Mouse (Mus musculus) kidney, adult 2 months (tissue): ENCODE results near the gene Atxn7l3. TPM values are rescaled to one million over a fixed set of nuclear protein-coding genes. Genes with fewer than 3 reads are reported as not detected.
A peak's percentile ranks its signal among the peaks of the same experiment; 100 is the strongest.

ENCODE experiments used
- DNase-seq: peaks from one replicate; pipeline ENCODE4 v3.0.0; 2021
- H3K27ac ChIP-seq: fragments of 200-500 bp; 2 replicates; pipeline ENCODE4 v1.5.1; 2012; ENCODE audit warnings: low read depth, low read length, control low read depth, inconsistent platforms; ENCODE audit not compliant: insufficient read depth
- H3K27me3 ChIP-seq: fragments of 200-500 bp; replicated peaks from 2 replicates; pipeline ENCODE4 v1.6.1; 2012; ENCODE audit warnings: mild to moderate bottlenecking, moderate library complexity, low read length, inconsistent platforms; ENCODE audit not compliant: control insufficient read depth, insufficient read depth
- H3K36me3 ChIP-seq: fragments of 200-500 bp; 2 replicates; pipeline ENCODE4 v1.6.1; 2012; ENCODE audit warnings: mild to moderate bottlenecking, moderate library complexity, low read length, inconsistent platforms; ENCODE audit not compliant: control insufficient read depth, insufficient read depth
- H3K4me1 ChIP-seq: fragments of 200-500 bp; 2 replicates; pipeline ENCODE4 v1.6.1; 2011; ENCODE audit warnings: low read length; ENCODE audit not compliant: control insufficient read depth, insufficient read depth
- H3K4me3 ChIP-seq: fragments of 200-500 bp; 2 replicates; pipeline ENCODE4 v1.5.1; 2011; ENCODE audit warnings: mild to moderate bottlenecking, low read depth, low read length, control low read depth; ENCODE audit not compliant: insufficient read depth
- CTCF ChIP-seq: fragments of 200-500 bp; conservative IDR thresholded peaks from 2 replicates; pipeline ENCODE4 v1.5.1; 2011; ENCODE audit warnings: low read depth, mild to moderate bottlenecking, control low read depth, low read length, moderate library complexity, mixed read lengths; ENCODE audit not compliant: insufficient read depth, insufficient read length
- POLR2A ChIP-seq: fragments of 200-500 bp; IDR thresholded peaks from one replicate; pipeline ENCODE4 v1.6.1; 2011; ENCODE audit warnings: low read depth, low read length, control low read depth
- WGBS: fragments of 180-500 bp; shearing (Covaris S2); methylation state at CpG from one replicate; pipeline ENCODE4 v1.1.7; 2018; 5-methylcytosine and 5-hydroxymethylcytosine counted together
- polyA plus RNA-seq: library from polyadenylated mRNA; depleted of rRNA; stranded (reverse); fragments of >200 nt; gene quantifications from 2 replicates; pipeline ENCODE4 v1.2.3, GENCODE M21; 2012

The Atxn7l3 gene
- polyA plus RNA-seq, 1 experiment: 28.0 TPM

GRCm38 (mm10) chr11:102304141-102304540 lies 7.7 kb upstream of the Atxn7l3 start:
- TF ChIP-seq POLR2A: no peak
- no peak for TF ChIP-seq CTCF
- Histone ChIP-seq H3K27me3 (no peaks in the 10 kb centered on the region), H3K4me3 (no peak overlapping the region), H3K36me3 (peaks cover 3% of the 10 kb centered on the region; the same call in 1 of the 2 replicates), H3K4me1 (no peaks in the 10 kb centered on the region), H3K27ac (no peak overlapping the region)
- 50% methylated on average over 2 of the region's 2 CpGs for WGBS
- no peak for DNase-seq

GRCm38 (mm10) chr11:102299839-102300238 lies 3.4 kb upstream of the Atxn7l3 start:
- DNase-seq: peak; percentile 69
- H3K4me3 ChIP-seq: no peak overlapping the region
- H3K27me3 ChIP-seq: no peaks in the 10 kb centered on the region
- no peaks in the 10 kb centered on the region; the same call in 1 of the 2 replicates for H3K4me1 ChIP-seq
- 4% methylated on average over 1 of the region's 1 CpGs for WGBS
- TF ChIP-seq POLR2A (no peak), CTCF (peak; percentile 48)
- no peaks in the 10 kb centered on the region for H3K36me3 ChIP-seq
- no peak overlapping the region for H3K27ac ChIP-seq

DNA sequence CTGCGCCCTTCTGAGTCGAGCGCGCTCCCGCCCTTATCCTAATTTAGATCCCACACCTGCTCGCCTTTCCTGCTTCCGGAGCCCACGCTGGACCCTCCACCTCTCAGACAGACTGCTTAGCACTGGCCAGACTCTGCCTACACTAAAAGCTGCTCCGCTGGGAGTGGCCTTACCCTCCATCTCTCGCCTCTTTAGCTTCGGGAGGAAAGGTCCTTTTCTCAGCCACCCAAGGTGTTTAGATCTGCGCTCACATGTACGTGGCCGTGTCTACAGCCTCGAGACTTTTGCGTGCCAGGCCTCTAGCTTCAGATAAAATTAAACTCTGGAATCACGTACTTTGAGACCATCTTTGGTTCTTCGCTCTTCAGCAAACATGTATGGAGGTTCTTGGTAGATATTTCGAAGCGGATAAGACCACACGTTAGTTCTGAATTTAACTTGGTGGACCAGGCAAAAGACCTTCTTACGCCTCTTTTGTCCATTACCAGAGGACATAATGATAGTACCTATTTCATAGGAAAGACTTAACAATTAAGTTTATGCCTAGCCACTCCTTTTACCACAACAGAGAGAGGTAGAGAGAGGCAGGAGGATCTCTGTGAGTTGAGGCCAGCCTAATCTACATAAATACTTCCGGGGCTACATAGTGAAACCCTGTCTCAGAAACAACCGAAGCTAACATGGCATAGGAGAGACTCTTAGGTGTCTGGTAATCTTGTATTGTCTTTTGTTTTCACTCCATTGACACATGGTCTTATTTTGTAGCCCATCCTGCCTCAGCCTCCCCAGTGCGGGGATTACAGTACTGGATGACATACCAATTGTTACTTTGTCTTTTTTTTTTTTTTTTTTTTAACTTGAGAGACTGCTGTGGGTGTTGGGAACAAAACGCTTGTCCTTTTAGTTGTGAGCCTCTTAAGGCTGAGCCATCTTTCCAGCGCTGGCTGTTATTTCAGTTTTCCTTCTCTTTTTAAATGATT lies 1.4 kb upstream of the Atxn7l3 start:
- no peak for DNase-seq
- no peaks in the 10 kb centered on the region for H3K27me3 ChIP-seq
- no peaks in the 10 kb centered on the region for H3K36me3 ChIP-seq
- TF ChIP-seq POLR2A (no peak), CTCF (no peak)
- no peaks in the 10 kb centered on the region; the same call in 1 of the 2 replicates for H3K4me1 ChIP-seq
- H3K27ac ChIP-seq: peak overlapping the region; percentile 96
- peak overlapping the region; percentile 88 for H3K4me3 ChIP-seq
- 22% methylated on average over 27 of the region's 27 CpGs for WGBS

- peak overlapping the region; percentile 80 for H3K27ac ChIP-seq
- H3K4me1 ChIP-seq: no peaks in the 10 kb centered on the region; the same call in 1 of the 2 replicates
- H3K36me3 ChIP-seq: no peaks in the 10 kb centered on the region; the same call in 1 of the 2 replicates
- H3K27me3 ChIP-seq: no peaks in the 10 kb centered on the region
- H3K4me3 ChIP-seq: peak overlapping the region; percentile 91
- peak; percentile 56 for DNase-seq
- WGBS: under 1% methylated on average over 48 of the region's 73 CpGs
- no peak for TF ChIP-seq POLR2A
- no peak for TF ChIP-seq CTCF
These were observed 596 bp downstream of the Atxn7l3 start for GRCm38 (mm10) chr11:102295598-102296471.

- no peak for DNase-seq
- peak overlapping the region; percentile 80 for H3K27ac ChIP-seq
- peaks cover 3% of the 10 kb centered on the region; the same call in 1 of the 2 replicates for H3K4me1 ChIP-seq
- H3K36me3 ChIP-seq: no peaks in the 10 kb centered on the region; the same call in 1 of the 2 replicates
- 0 out of 2 replicates have a peak, but pooled peaks have one; percentile 5 for TF ChIP-seq CTCF
- no peak for TF ChIP-seq POLR2A
- H3K27me3 ChIP-seq: no peaks in the 10 kb centered on the region
- H3K4me3 ChIP-seq: peak overlapping the region; percentile 91
- WGBS: 70% methylated on average over 12 of the region's 12 CpGs
These were observed 1.4 kb downstream of the Atxn7l3 start for GRCm38 (mm10) chr11:102294887-102295597.

GRCm38 (mm10) chr11:102294416-102294815 lies 2.0 kb downstream of the Atxn7l3 start:
- DNase-seq: no peak
- H3K27ac ChIP-seq: no peak overlapping the region
- no peak overlapping the region for H3K4me3 ChIP-seq
- H3K27me3 ChIP-seq: no peaks in the 10 kb centered on the region
- TF ChIP-seq POLR2A: no peak
- no peak for TF ChIP-seq CTCF
- H3K4me1 ChIP-seq: peaks cover 3% of the 10 kb centered on the region; the same call in 1 of the 2 replicates
- 71% methylated on average over 5 of the region's 5 CpGs for WGBS
- no peaks in the 10 kb centered on the region; the same call in 1 of the 2 replicates for H3K36me3 ChIP-seq
